21 mouse cellular contexts compared by ENCODE assay signal in the genomic region with DNA sequence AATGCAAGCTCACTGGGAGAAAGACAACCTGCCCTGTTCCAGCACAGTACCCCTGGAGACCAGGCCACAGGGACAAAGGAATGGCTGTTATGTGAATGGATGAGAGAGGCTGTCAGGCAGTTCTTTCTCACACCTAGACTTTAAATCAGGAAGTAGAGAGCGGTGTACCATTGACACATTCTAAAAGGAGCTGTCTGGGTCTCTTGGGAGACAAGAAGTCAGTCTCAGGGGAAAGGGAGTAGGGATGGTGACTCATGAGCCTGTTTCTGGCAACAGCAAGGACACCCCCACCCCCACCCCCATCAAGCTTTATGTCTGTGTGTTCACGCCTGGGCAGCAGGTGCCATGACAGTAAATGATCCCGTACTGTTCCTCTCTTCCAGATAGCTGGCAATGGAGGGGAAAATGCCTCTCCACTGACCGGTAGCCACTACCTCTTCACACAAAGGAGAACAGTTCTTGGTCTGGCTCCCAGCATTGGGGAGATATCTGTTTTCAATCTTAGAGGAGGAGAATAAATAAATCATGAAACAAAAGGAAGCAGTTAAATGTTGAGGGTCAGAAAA. TPM values are rescaled to one million over a fixed set of nuclear protein-coding genes. Genes with fewer than 3 reads are reported as not detected.
DNase-seq lines count a peak whose midpoint lies in the region; ATAC-seq lines count a peak whose summit lies in the region.
"Had no signal": no experiment of that assay in that cellular context is flagged by ENCODE, and none has a peak within 500 bp of the region (broad histone marks: within the 10 kb centered on the region; RNA-seq: fewer than 3 reads in every experiment).

No protein-coding gene starts in this region.

- peak overlapping the region; percentile 79 for H3K27ac ChIP-seq in heart, embryonic 11.5 days (ENCODE audit: low read depth, low read length)
- H3K27ac ChIP-seq in hindbrain, embryonic 13.5 days, result peak overlapping the region; percentile 76
- no peak overlapping the region for H3K27ac ChIP-seq in hindbrain, embryonic 10.5 days
- peak overlapping the region; percentile 36; the same call in 1 of the 2 replicates for H3K27ac ChIP-seq in hindbrain, embryonic 15.5 days (replicated peaks)
- H3K27ac ChIP-seq: forebrain, embryonic 12.5 days; limb, embryonic 13.5 days; liver, embryonic 15.5 days; stomach, embryonic 15.5 days had no signal

- H3K4me3 ChIP-seq in heart, embryonic 11.5 days (ENCODE audit: low read depth, low read length), result no peak overlapping the region
- H3K4me3 ChIP-seq in hindbrain, embryonic 13.5 days, result no peak overlapping the region
- no peak overlapping the region for H3K4me3 ChIP-seq in hindbrain, embryonic 10.5 days
- H3K4me3 ChIP-seq in hindbrain, embryonic 15.5 days, result no peak overlapping the region
- H3K4me3 ChIP-seq: forebrain, embryonic 12.5 days; limb, embryonic 13.5 days; liver, embryonic 15.5 days; stomach, embryonic 15.5 days had no signal

- H3K9ac ChIP-seq in heart, embryonic 11.5 days (ENCODE audit: low read depth, low read length), result no peak overlapping the region
- no peak overlapping the region for H3K9ac ChIP-seq in hindbrain, embryonic 13.5 days
- H3K9ac ChIP-seq in hindbrain, embryonic 15.5 days, result no peak overlapping the region
- H3K9ac ChIP-seq: forebrain, embryonic 12.5 days; limb, embryonic 13.5 days; liver, embryonic 15.5 days; stomach, embryonic 15.5 days had no signal

- no peaks in the 10 kb centered on the region for H3K36me3 ChIP-seq in heart, embryonic 11.5 days (ENCODE audit: control insufficient read depth, insufficient read depth, low read length)
- H3K36me3 ChIP-seq in hindbrain, embryonic 13.5 days, result no peaks in the 10 kb centered on the region
- no peaks in the 10 kb centered on the region for H3K36me3 ChIP-seq in hindbrain, embryonic 10.5 days
- no peaks in the 10 kb centered on the region for H3K36me3 ChIP-seq in hindbrain, embryonic 15.5 days
- H3K36me3 ChIP-seq: forebrain, embryonic 12.5 days; limb, embryonic 13.5 days; liver, embryonic 15.5 days; stomach, embryonic 15.5 days had no signal

- intact Hi-C loops in heart, postnatal 25 days (cut with DNase I), result no loop called here

- no peak for DNase-seq in heart, postnatal 25 days (ENCODE audit: low spot score)
- no peak for DNase-seq in hindbrain, embryonic 10.5 days (ENCODE audit: low spot score)
- peak; percentile 21 for DNase-seq in 416B (ENCODE audit: low read depth)
- no peak for DNase-seq in left cerebral cortex, adult 9 months (ENCODE audit: low spot score in 2 of 2)
- DNase-seq in embryo, embryonic 10 days (ENCODE audit: low spot score), result no peak
- DNase-seq: B cell, adult 2 months; cerebellum, adult 2 months; gastrocnemius, postnatal 14 days; kidney, adult 18-20 months; kidney, postnatal 4 days; right cerebral cortex, adult 18-20 months had no signal

- peak; percentile 33; the same call in 1 of the 2 replicates for ATAC-seq in heart, embryonic 11.5 days (replicated peaks; ENCODE audit: insufficient number of reproducible peaks, low FRiP score, low TSS enrichment)
- peak; percentile 37 for ATAC-seq in hindbrain, embryonic 13.5 days (ENCODE audit: low FRiP score)
- peak; percentile 16; the same call in 1 of the 2 replicates for ATAC-seq in hindbrain, embryonic 15.5 days (ENCODE audit: low FRiP score, low read depth)
- ATAC-seq: lung, postnatal 0 days had no signal

- H3K27me3 ChIP-seq in heart, embryonic 11.5 days (ENCODE audit: control insufficient read depth, insufficient read depth, low read length), result no peaks in the 10 kb centered on the region
- no peaks in the 10 kb centered on the region for H3K27me3 ChIP-seq in hindbrain, embryonic 13.5 days
- no peaks in the 10 kb centered on the region for H3K27me3 ChIP-seq in hindbrain, embryonic 10.5 days (ENCODE audit: insufficient read depth, poor library complexity, severe bottlenecking)
- no peaks in the 10 kb centered on the region for H3K27me3 ChIP-seq in hindbrain, embryonic 15.5 days
- H3K27me3 ChIP-seq: limb, embryonic 13.5 days; liver, embryonic 15.5 days; stomach, embryonic 15.5 days had no signal

- H3K9me3 ChIP-seq in heart, embryonic 11.5 days (replicated peaks; ENCODE audit: control insufficient read depth, low read length), result no peaks in the 10 kb centered on the region
- no peaks in the 10 kb centered on the region for H3K9me3 ChIP-seq in hindbrain, embryonic 13.5 days
- no peaks in the 10 kb centered on the region for H3K9me3 ChIP-seq in hindbrain, embryonic 10.5 days
- no peaks in the 10 kb centered on the region for H3K9me3 ChIP-seq in hindbrain, embryonic 15.5 days
- H3K9me3 ChIP-seq: forebrain, embryonic 12.5 days; limb, embryonic 13.5 days; liver, embryonic 15.5 days; stomach, embryonic 15.5 days had no signal

- H3K4me2 ChIP-seq in heart, embryonic 11.5 days, result no peak overlapping the region; the same call in 1 of the 2 replicates
- H3K4me2 ChIP-seq in hindbrain, embryonic 13.5 days, result no peak overlapping the region
- no peak overlapping the region for H3K4me2 ChIP-seq in hindbrain, embryonic 15.5 days
- H3K4me2 ChIP-seq: forebrain, embryonic 12.5 days; limb, embryonic 13.5 days; liver, embryonic 15.5 days; stomach, embryonic 15.5 days had no signal

- 26% methylated on average over 4 of the region's 4 CpGs for WGBS in heart, embryonic 11.5 days (ENCODE audit: insufficient replicate concordance)
- WGBS in hindbrain, embryonic 13.5 days, result 49% methylated on average over 4 of the region's 4 CpGs
- 77% methylated on average over 4 of the region's 4 CpGs for WGBS in hindbrain, embryonic 10.5 days
- WGBS in hindbrain, embryonic 15.5 days, result 26% methylated on average over 4 of the region's 4 CpGs

- H3K4me1 ChIP-seq in heart, embryonic 11.5 days (ENCODE audit: control insufficient read depth, insufficient read depth, low read length), result peaks cover 22% of the 10 kb centered on the region
- peaks cover 36% of the 10 kb centered on the region for H3K4me1 ChIP-seq in hindbrain, embryonic 13.5 days (replicated peaks)
- H3K4me1 ChIP-seq in hindbrain, embryonic 10.5 days (replicated peaks), result peaks cover 21% of the 10 kb centered on the region
- H3K4me1 ChIP-seq in hindbrain, embryonic 15.5 days (replicated peaks), result peaks cover 31% of the 10 kb centered on the region
- H3K4me1 ChIP-seq: liver, embryonic 15.5 days; stomach, embryonic 15.5 days had no signal

RNA-seq across cellular contexts. Expression of a gene that starts 29.2 kb away (rescaled TPM):
- 0.27 and 0.43 TPM in 2 replicates for polyA plus RNA-seq in heart, embryonic 11.5 days (2014; fragmentation: Nextera tagmentation; extraction: Ambion mirVana)
- total RNA-seq in heart, postnatal 25 days (2021), result not detected
- 3.5 and 3.8 TPM in 2 replicates for polyA plus RNA-seq in hindbrain, embryonic 13.5 days (2015; fragmentation: Nextera tagmentation; extraction: Ambion mirVana)
- 1.3 and 1.6 TPM in 2 replicates for polyA plus RNA-seq in hindbrain, embryonic 10.5 days (2016; fragmentation: Nextera tagmentation; extraction: Ambion mirVana)
- 4.2 and 4.7 TPM in 2 replicates for polyA plus RNA-seq in hindbrain, embryonic 15.5 days (2015; fragmentation: Nextera tagmentation; extraction: Ambion mirVana)
- total RNA-seq: adrenal gland, postnatal 25 days; megakaryocyte progenitor cell, adult 5-6 weeks had no signal
